Mouse (Mus musculus): ENCODE measurements around the gene Rpl27a.

DNA sequence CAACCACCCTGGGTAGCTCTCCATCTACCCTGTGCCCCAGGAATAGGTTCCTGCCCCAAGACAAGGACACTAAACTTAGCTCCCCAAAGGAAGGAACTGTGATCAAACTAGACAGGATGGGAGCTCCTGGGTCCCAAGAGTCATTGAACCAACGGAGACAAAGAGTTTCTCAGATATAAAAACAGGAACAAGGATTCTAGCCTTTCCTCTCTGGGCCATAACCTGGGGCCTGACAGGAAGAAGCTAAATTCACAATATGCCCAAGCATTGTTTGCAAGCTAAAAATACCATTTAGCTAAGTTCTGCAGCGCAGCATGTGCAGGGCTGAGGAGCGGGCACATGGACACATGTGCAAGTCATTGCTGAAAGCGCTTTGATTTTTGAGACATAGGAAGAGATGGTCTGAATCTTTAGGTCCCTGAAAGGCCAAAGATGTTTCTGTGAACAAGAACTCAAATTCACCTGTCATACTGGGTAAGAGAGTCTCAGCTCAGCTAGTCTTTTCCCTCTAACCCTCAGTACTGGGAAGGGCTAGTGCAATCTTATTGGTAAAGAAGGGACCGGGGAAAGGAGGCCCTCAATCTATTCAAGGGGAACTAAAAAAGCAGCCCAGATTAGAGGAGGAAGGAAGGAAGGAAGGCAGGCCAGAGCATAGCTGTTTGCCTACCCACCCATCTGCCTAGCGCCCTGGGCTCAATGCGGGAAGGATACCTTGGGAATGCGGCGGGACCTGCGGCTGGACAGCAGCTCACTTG lies 22.8 kb downstream of the Rpl27a start:
- TF ChIP-seq CTCF (IDR thresholded peaks at IDR 0.05; ENCODE audit: low read depth) = no peak
- no peak for TF ChIP-seq EP300 (IDR thresholded peaks at IDR 0.05; ENCODE audit: low read depth)

Data from liver, embryonic 14.5 days (tissue).